Mouse (Mus musculus) heart, adult 2 months (tissue): ENCODE data around the gene Gm10491. TPM values are rescaled to one million over a fixed set of nuclear protein-coding genes. Genes with fewer than 3 reads are reported as not detected.

Experiments
- DNase-seq, 2 experiments: peaks; one replicate each; pipeline ENCODE4 v3.0.0; 2021
- H3K27ac ChIP-seq: fragments of 200-600 bp; 2 replicates; pipeline ENCODE4 v1.8.1; 2022
- H3K27me3 ChIP-seq: fragments of 200-500 bp; 2 replicates; pipeline ENCODE4 v1.6.1; 2012; ENCODE audit warnings: mild to moderate bottlenecking, low read length, inconsistent platforms, mixed read lengths; ENCODE audit not compliant: control insufficient read depth, insufficient read depth
- H3K36me3 ChIP-seq: fragments of 200-500 bp; 2 replicates; pipeline ENCODE4 v1.6.1; 2012; ENCODE audit warnings: low read length, inconsistent platforms; ENCODE audit not compliant: control insufficient read depth, insufficient read depth
- H3K4me1 ChIP-seq: fragments of 200-500 bp; 2 replicates; pipeline ENCODE4 v1.6.1; 2011; ENCODE audit warnings: low read length; ENCODE audit not compliant: control insufficient read depth, insufficient read depth
- H3K4me3 ChIP-seq: fragments of 200-600 bp; 2 replicates; pipeline ENCODE4 v1.8.1; 2022
- H3K79me2 ChIP-seq: fragments of 200-500 bp; replicated peaks from 2 replicates; pipeline ENCODE4 v1.6.1; 2012; ENCODE audit warnings: mild to moderate bottlenecking, inconsistent platforms, low read length, moderate library complexity, mixed read lengths; ENCODE audit not compliant: control insufficient read depth, insufficient read depth
- H3K9ac ChIP-seq: fragments of 200-500 bp; 2 replicates; pipeline ENCODE4 v1.6.1; 2012; ENCODE audit warnings: low read depth, mild to moderate bottlenecking, control low read depth, inconsistent platforms, low read length, mixed read lengths
- CTCF ChIP-seq: fragments of 200-600 bp; IDR thresholded peaks from 2 replicates; pipeline ENCODE4 v1.8.1; 2022; ENCODE audit warnings: antibody characterized with exemption, mild to moderate bottlenecking, moderate library complexity
- EP300 ChIP-seq: fragments of 200-500 bp; IDR thresholded peaks from 2 replicates; pipeline ENCODE4 v1.6.1; 2011; ENCODE audit warnings: low read depth, low read length, control low read depth; ENCODE audit not compliant: insufficient read depth
- POLR2A ChIP-seq: fragments of 200-500 bp; IDR thresholded peaks from 2 replicates; pipeline ENCODE4 v1.6.1; 2011; ENCODE audit warnings: mild to moderate bottlenecking, low read depth, low read length, control low read depth; ENCODE audit not compliant: insufficient read depth
- WGBS: fragments of 180-500 bp; shearing (Covaris S2); methylation state at CpG from one replicate; pipeline ENCODE4 v1.1.7; 2018; 5-methylcytosine and 5-hydroxymethylcytosine counted together
- intact Hi-C: fragments of 180-260 bp; cut with DNase I; formaldehyde crosslinking; loops from one replicate; pipeline ENCODE4 v1.15.1; 2025
- polyA plus RNA-seq: library from polyadenylated mRNA; depleted of rRNA; stranded (reverse); fragments of >200 nt; gene quantifications from 2 replicates; pipeline ENCODE4 v1.2.3, GENCODE M21; 2012
- total RNA-seq, 2 experiments: library from RNA; stranded (reverse); gene quantifications; 2 replicates each; pipeline ENCODE4 v1.2.3; 2021

The Gm10491 gene
- total and polyA plus RNA-seq, 3 experiments = not detected

DNA sequence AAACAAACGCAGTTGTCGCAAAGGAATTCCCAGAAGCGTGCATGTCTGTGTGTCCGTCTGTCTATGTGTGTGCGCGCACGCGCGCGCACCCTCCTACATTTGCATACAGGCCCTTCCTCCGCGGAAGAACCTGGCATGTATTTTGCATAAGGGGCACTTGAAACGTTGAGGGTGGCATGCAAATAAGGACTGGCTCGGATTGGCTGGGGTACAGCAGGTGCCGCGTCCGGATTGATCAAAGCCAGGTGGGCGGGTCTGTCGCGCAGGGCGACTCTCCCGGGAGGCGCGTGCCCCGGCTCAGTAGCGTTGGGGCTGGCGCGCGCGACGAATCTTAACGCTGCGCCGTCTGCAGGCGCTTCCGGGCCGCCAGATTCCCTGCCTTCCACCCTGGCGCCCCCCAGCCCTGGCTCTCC is 29.6 kb downstream of the Gm10491 start, which contains the start of gene Pim2:
Gene Pim2, plus strand, starts transcription at position 256 of the 413 bp plus-strand sequence.
- DNase-seq = peak; percentile 70 to 85
- Histone ChIP-seq H3K9ac (peak within 1 kb of the TSS; percentile 57), H3K79me2 (no peaks in the 10 kb centered on the region), H3K4me1 (no peaks in the 10 kb centered on the region), H3K4me3 (peak within 1 kb of the TSS; percentile 54), H3K27ac (peak within 1 kb of the TSS; percentile 5; the same call in 1 of the 2 replicates), H3K36me3 (no peaks in the 10 kb centered on the region), H3K27me3 (no peaks in the 10 kb centered on the region)
- 12% methylated on average over 35 of the region's 38 CpGs for WGBS
- TF ChIP-seq POLR2A (no peak), EP300 (0 out of 2 replicates have a peak, but pooled peaks have one; percentile 19), CTCF (0 out of 2 replicates have a peak, but pooled peaks have one; percentile 3)
- intact Hi-C loops = no loop called here

DNA sequence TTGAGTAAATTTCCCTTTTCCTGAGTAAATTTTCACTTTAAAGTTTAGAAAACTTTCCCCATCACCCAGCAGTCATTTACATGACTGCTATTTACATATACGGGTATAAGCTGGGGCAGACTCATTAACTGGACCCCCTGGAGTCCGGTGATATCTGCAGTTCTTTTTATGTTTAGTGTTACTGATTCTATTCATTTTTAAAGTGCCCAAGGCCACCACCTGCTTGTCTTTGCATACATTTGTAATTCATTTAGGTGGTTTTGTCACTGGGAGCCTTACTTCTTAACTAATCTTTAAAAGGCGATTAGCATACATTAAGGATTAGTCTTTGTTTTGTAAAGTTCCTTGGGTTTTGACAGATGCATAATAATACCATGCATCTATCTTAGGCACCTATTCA is 37.8 kb downstream of the Gm10491 start:
- no peak overlapping the region for H3K9ac ChIP-seq
- H3K27me3 ChIP-seq = no peaks in the 10 kb centered on the region
- WGBS = 53% methylated on average over 3 of the region's 3 CpGs
- H3K36me3 ChIP-seq = no peaks in the 10 kb centered on the region
- no peaks in the 10 kb centered on the region for H3K4me1 ChIP-seq
- H3K79me2 ChIP-seq = no peaks in the 10 kb centered on the region; the same call in 1 of the 2 replicates
- TF ChIP-seq POLR2A (no peak), EP300 (no peak), CTCF (no peak)
- intact Hi-C loops = no loop called here
- no peak overlapping the region for H3K27ac ChIP-seq
- no peak overlapping the region for H3K4me3 ChIP-seq
- DNase-seq = no peak

DNA sequence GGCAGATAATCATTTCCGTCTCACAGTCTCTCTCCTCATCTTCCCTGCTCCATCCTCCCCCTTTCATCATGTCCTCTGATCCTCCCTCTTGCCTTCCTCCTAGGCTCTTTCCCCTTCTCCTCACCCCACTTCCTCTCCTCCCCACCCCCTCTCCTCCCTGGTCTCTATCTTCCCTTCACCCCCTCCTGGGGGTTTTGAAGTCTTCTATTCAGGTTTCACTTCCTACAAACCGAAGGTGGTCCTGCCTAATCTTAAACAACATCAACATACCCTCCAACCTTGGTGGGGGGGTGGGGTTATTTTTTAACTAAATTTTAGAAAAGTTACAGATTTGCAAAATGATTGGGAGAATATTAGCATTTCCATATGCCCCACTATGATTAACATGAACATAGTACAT is 39.1 kb downstream of the Gm10491 start:
- H3K79me2 ChIP-seq = no peaks in the 10 kb centered on the region; the same call in 1 of the 2 replicates
- no peaks in the 10 kb centered on the region for H3K27me3 ChIP-seq
- no peaks in the 10 kb centered on the region for H3K36me3 ChIP-seq
- intact Hi-C loops = no loop called here
- H3K4me3 ChIP-seq = no peak overlapping the region
- no peak overlapping the region for H3K9ac ChIP-seq
- no peak overlapping the region for H3K27ac ChIP-seq
- DNase-seq = no peak
- TF ChIP-seq EP300 (no peak), CTCF (no peak), POLR2A (no peak)
- no peaks in the 10 kb centered on the region for H3K4me1 ChIP-seq
- WGBS = 34% methylated on average over 2 of the region's 2 CpGs

DNA sequence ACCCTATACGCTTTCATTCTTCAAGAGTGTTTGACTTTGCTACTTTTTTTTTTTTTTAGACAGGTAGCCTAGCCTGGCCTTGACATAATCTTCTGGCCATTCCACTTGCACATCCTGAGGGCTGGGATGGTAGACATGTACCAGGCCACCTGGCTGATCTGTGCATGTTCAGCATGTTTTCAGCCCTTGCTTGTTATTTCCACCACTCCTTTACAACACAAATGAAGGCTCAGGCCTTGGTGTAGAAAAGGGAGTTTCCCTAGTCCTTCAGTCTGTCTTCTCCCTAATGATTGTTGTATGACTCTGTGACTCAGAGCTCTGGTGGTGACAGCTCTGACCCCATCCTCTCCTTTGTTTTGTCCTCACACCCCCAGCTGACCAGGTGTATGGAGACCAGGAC is 40.5 kb downstream of the Gm10491 start:
- no peaks in the 10 kb centered on the region; the same call in 1 of the 2 replicates for H3K79me2 ChIP-seq
- TF ChIP-seq POLR2A (no peak), CTCF (no peak), EP300 (no peak)
- no peak overlapping the region for H3K4me3 ChIP-seq
- no peak overlapping the region for H3K9ac ChIP-seq
- intact Hi-C loops = no loop called here
- H3K4me1 ChIP-seq = no peaks in the 10 kb centered on the region
- H3K36me3 ChIP-seq = no peaks in the 10 kb centered on the region
- WGBS = 83% methylated on average over 1 of the region's 1 CpGs
- H3K27me3 ChIP-seq = no peaks in the 10 kb centered on the region
- no peak for DNase-seq
- no peak overlapping the region for H3K27ac ChIP-seq

DNA sequence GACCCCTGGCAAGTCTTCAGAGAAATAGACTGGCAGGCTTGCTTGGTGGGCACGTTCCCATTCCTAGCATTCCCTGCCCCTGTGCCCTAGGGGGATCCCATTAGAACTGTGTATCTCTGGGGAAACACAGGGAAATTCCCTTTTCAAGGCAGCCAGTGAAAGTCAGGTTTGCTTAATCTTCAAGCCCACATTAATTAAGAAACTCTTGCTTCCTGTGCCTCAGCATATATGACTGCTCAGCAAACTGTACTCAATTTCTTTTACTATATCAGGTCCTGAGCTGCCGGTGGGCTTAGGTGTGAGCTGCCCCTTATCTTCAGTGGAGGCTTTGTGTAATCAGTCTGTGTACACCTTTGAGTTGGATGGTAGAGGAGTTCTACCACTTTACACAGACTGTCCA is 41.8 kb downstream of the Gm10491 start:
- Histone ChIP-seq H3K9ac (no peak overlapping the region), H3K79me2 (no peaks in the 10 kb centered on the region; the same call in 1 of the 2 replicates), H3K27me3 (no peaks in the 10 kb centered on the region), H3K4me1 (no peaks in the 10 kb centered on the region), H3K4me3 (no peak overlapping the region), H3K36me3 (no peaks in the 10 kb centered on the region), H3K27ac (no peak overlapping the region)
- no peak for DNase-seq
- intact Hi-C loops = no loop called here
- 69% methylated on average over 2 of the region's 2 CpGs for WGBS
- no peak for TF ChIP-seq EP300
- no peak for TF ChIP-seq CTCF

DNA sequence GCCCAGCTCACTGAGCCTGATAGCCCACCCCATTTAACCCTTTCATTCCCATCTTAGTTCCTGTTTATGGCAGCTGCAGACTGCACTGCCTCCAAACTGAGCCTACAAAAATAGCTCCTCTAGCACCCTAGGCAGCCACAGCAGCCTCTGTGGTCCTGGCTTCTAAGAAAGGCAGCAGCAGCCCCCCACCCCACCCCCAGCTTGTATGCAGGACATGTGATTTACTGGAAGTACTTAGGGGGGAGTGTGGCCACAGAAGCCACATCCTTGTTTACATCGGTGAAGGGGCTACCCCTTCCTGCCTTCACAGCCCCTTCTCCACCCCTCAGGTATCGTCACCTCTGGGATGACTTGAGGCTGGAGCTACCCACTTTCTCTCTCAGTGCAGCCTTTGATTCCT is 42.3 kb downstream of the Gm10491 start:
- intact Hi-C loops = no loop called here

More for the DNA sequence above, 42.3 kb downstream of the Gm10491 start:
- TF ChIP-seq POLR2A = no peak
- no peak for TF ChIP-seq EP300
- no peak for TF ChIP-seq CTCF
- no peaks in the 10 kb centered on the region for H3K36me3 ChIP-seq
- 65% methylated on average over 2 of the region's 2 CpGs for WGBS
- DNase-seq = no peak
- no peaks in the 10 kb centered on the region for H3K27me3 ChIP-seq
- no peak overlapping the region for H3K9ac ChIP-seq
- H3K4me1 ChIP-seq = no peaks in the 10 kb centered on the region
- no peaks in the 10 kb centered on the region; the same call in 1 of the 2 replicates for H3K79me2 ChIP-seq
- H3K27ac ChIP-seq = no peak overlapping the region
- no peak overlapping the region for H3K4me3 ChIP-seq
